ENCODE assay signal across 10 mouse cellular contexts in the genomic region with DNA sequence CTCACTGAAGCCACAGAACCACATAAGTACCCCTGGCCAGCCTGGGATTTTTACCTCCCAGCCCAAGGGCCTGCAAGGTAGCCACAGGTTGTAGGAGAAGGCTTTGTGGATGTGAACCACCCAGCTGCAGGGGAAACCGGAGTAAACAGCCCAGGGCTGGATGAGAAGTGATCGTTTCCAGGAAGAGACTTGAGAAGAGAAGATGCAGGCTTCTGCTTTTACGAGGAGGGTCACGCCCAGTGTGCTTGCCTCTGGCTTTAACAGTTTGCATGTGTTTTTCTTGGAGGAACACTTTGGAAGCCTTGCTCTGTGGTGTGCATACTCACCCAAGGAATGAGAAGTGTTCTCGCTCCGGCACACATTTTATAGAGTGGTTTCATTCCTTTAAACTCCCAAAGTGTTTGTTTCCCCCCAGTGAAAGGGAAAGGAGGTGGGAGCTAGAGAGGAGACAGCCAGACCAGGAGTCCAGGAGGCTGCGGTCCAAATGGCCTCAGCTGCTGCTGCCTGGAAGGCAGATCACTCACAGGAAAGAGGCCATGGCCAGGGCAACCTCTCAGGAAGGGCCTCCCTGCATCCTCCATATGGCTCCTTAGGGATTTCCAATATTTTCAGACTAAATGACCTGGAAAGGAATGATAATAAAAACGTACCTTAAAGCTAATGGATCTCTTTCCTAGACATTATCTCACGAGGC.
DNase-seq lines count a peak whose midpoint lies in the region; ATAC-seq and TF ChIP-seq lines count a peak whose summit lies in the region.
"Had no signal": no experiment of that assay in that cellular context is flagged by ENCODE, and none has a peak within 500 bp of the region (broad histone marks: within the 10 kb centered on the region; RNA-seq: fewer than 3 reads in every experiment).

No protein-coding gene starts in this region.

- peak; percentile 10 for DNase-seq in liver, postnatal 0 days
- no peak for DNase-seq in liver
- DNase-seq in embryonic facial prominence, embryonic 10.5 days (ENCODE audit: low spot score) = peak; percentile 22
- no peak for DNase-seq in frontal cortex, postnatal 10 days (ENCODE audit: low spot score in 2 of 2)
- DNase-seq in hindbrain, embryonic 14.5 days (ENCODE audit: low spot score) = no peak
- no peak for DNase-seq in ovary, postnatal 36 days (ENCODE audit: low spot score)
- DNase-seq: spleen, adult 18-20 months had no signal

- H3K9me3 ChIP-seq in liver, postnatal 0 days (ENCODE audit: low read length) = no peaks in the 10 kb centered on the region
- H3K9me3 ChIP-seq in embryonic facial prominence, embryonic 10.5 days = no peaks in the 10 kb centered on the region
- no peaks in the 10 kb centered on the region for H3K9me3 ChIP-seq in heart, embryonic 15.5 days (replicated peaks)
- no peaks in the 10 kb centered on the region for H3K9me3 ChIP-seq in hindbrain, embryonic 14.5 days (ENCODE audit: control insufficient read depth, low read length)

- no peaks in the 10 kb centered on the region for H3K36me3 ChIP-seq in liver, postnatal 0 days (replicated peaks; ENCODE audit: insufficient read depth, low read length)
- H3K36me3 ChIP-seq in embryonic facial prominence, embryonic 10.5 days (replicated peaks) = no peaks in the 10 kb centered on the region
- H3K36me3 ChIP-seq in heart, embryonic 15.5 days = no peaks in the 10 kb centered on the region
- no peaks in the 10 kb centered on the region for H3K36me3 ChIP-seq in hindbrain, embryonic 14.5 days (replicated peaks; ENCODE audit: control insufficient read depth, insufficient read depth)

- ATAC-seq in liver, postnatal 0 days = no peak
- 0 out of 2 replicates have a peak, but pooled peaks have one; percentile 39 for ATAC-seq in heart, embryonic 15.5 days (replicated peaks; ENCODE audit: insufficient number of reproducible peaks, insufficient read depth, low FRiP score, low read depth)
- peak; percentile 35; the same call in 1 of the 2 replicates for ATAC-seq in megakaryocyte, adult 5-6 weeks (ENCODE audit: poor library complexity, severe bottlenecking)
- no peak for ATAC-seq in hindbrain, embryonic 14.5 days (ENCODE audit: low FRiP score)
- ATAC-seq: hindbrain, embryonic 16.5 days had no signal

- H3K4me2 ChIP-seq in liver, postnatal 0 days (ENCODE audit: low read depth, low read length) = no peak overlapping the region
- no peak overlapping the region for H3K4me2 ChIP-seq in heart, embryonic 15.5 days
- H3K4me2 ChIP-seq in hindbrain, embryonic 14.5 days (replicated peaks) = no peak overlapping the region

- no peak for TF ChIP-seq CTCF in liver, postnatal 0 days (IDR thresholded peaks at IDR 0.05; ENCODE audit: low read depth)

- H3K4me3 ChIP-seq in liver, postnatal 0 days (ENCODE audit: low read depth, low read length) = no peak overlapping the region
- H3K4me3 ChIP-seq in embryonic facial prominence, embryonic 10.5 days = no peak overlapping the region
- H3K4me3 ChIP-seq in heart, embryonic 15.5 days = no peak overlapping the region
- no peak overlapping the region for H3K4me3 ChIP-seq in hindbrain, embryonic 14.5 days (replicated peaks; ENCODE audit: low read length)

- no peaks in the 10 kb centered on the region for H3K4me1 ChIP-seq in liver, postnatal 0 days (ENCODE audit: insufficient read depth)
- H3K4me1 ChIP-seq in embryonic facial prominence, embryonic 10.5 days = peaks cover 15% of the 10 kb centered on the region
- H3K4me1 ChIP-seq in heart, embryonic 15.5 days (replicated peaks) = no peaks in the 10 kb centered on the region; the same call in 1 of the 2 replicates
- no peaks in the 10 kb centered on the region for H3K4me1 ChIP-seq in hindbrain, embryonic 14.5 days (replicated peaks; ENCODE audit: control insufficient read depth, insufficient read depth, low read length)

- TF ChIP-seq EP300 in liver, postnatal 0 days (IDR thresholded peaks at IDR 0.05; ENCODE audit: low read depth) = no peak

- no peak overlapping the region for H3K9ac ChIP-seq in liver, postnatal 0 days (replicated peaks)
- no peak overlapping the region for H3K9ac ChIP-seq in heart, embryonic 15.5 days
- no peak overlapping the region for H3K9ac ChIP-seq in hindbrain, embryonic 14.5 days

- 51% methylated on average over 9 of the region's 9 CpGs for WGBS in liver, postnatal 0 days (ENCODE audit: insufficient replicate concordance)
- WGBS in embryonic facial prominence, embryonic 10.5 days = 52% methylated on average over 9 of the region's 9 CpGs
- WGBS in heart, embryonic 15.5 days = 51% methylated on average over 9 of the region's 9 CpGs
- 72% methylated on average over 9 of the region's 9 CpGs for WGBS in hindbrain, embryonic 14.5 days

- H3K27me3 ChIP-seq in liver, postnatal 0 days (ENCODE audit: insufficient read depth, low read length) = no peaks in the 10 kb centered on the region
- H3K27me3 ChIP-seq in embryonic facial prominence, embryonic 10.5 days (replicated peaks; ENCODE audit: low read depth, poor library complexity, severe bottlenecking) = no peaks in the 10 kb centered on the region
- no peaks in the 10 kb centered on the region for H3K27me3 ChIP-seq in heart, embryonic 15.5 days
- H3K27me3 ChIP-seq in hindbrain, embryonic 14.5 days (ENCODE audit: control insufficient read depth, insufficient read depth, low read length) = no peaks in the 10 kb centered on the region

- no peak overlapping the region for H3K27ac ChIP-seq in liver, postnatal 0 days (ENCODE audit: low read depth)
- 0 out of 2 replicates have a peak overlapping the region, but pooled peaks have one; percentile 40 for H3K27ac ChIP-seq in embryonic facial prominence, embryonic 10.5 days (replicated peaks)
- no peak overlapping the region for H3K27ac ChIP-seq in heart, embryonic 15.5 days
- no peak overlapping the region for H3K27ac ChIP-seq in hindbrain, embryonic 14.5 days

Comparison
In these comparisons a context has a peak if more than half of its experiments do, and no peak if none do; other contexts are left out.
1. DNase-seq: peak in liver, postnatal 0 days (single experiment) and embryonic facial prominence, embryonic 10.5 days (single experiment); none in liver (single experiment), frontal cortex, postnatal 10 days (0 of 2), hindbrain, embryonic 14.5 days (single experiment) and ovary, postnatal 36 days (single experiment).
2. ATAC-seq: peak in heart, embryonic 15.5 days (single experiment) and megakaryocyte, adult 5-6 weeks (single experiment); none in liver, postnatal 0 days (single experiment) and hindbrain, embryonic 14.5 days (single experiment).